Comparison of ENCODE assay signal across 21 mouse cellular contexts in genomic region chr3:129268886-129269683, GRCm38 (mm10).
DNase-seq lines count a peak whose midpoint lies in the region; ATAC-seq lines count a peak whose summit lies in the region.
"Had no signal": no experiment of that assay in that cellular context is flagged by ENCODE, and none has a peak within 500 bp of the region (broad histone marks: within the 10 kb centered on the region; RNA-seq: fewer than 3 reads in every experiment).

No protein-coding gene starts in this region.

- WGBS in kidney, embryonic 14.5 days, result 64% methylated on average over 12 of the region's 12 CpGs

- peak; percentile 39 for DNase-seq in kidney, adult 11 months
- no peak for DNase-seq in kidney, adult 18-20 months
- peak; percentile 27 for DNase-seq in kidney, postnatal 14 days
- DNase-seq in spleen, postnatal 14 days (ENCODE audit: low spot score in 2 of 2), result no peak
- DNase-seq in cerebellum, adult 18-20 months, result no peak
- DNase-seq in adrenal gland, adult 2 months, result no peak
- DNase-seq: adrenal gland, postnatal 25 days; cerebellum, adult 2 months; gastrocnemius, postnatal 10 days; heart, adult 2 months; heart, postnatal 14 days had no signal

- H3K9me3 ChIP-seq in kidney, embryonic 14.5 days (ENCODE audit: control insufficient read depth, low read length), result no peaks in the 10 kb centered on the region
- H3K9me3 ChIP-seq: embryonic facial prominence, embryonic 15.5 days; forebrain, embryonic 10.5 days; heart, embryonic 15.5 days; hindbrain, embryonic 10.5 days had no signal

- no peak overlapping the region for H3K4me2 ChIP-seq in kidney, embryonic 14.5 days (replicated peaks; ENCODE audit: low read depth, low read length)
- H3K4me2 ChIP-seq: heart, embryonic 11.5 days; heart, embryonic 15.5 days had no signal

- ATAC-seq in kidney, embryonic 14.5 days (ENCODE audit: low FRiP score, low TSS enrichment), result peak; percentile 68
- ATAC-seq: activated CD4-positive, CD25-positive, alpha-beta regulatory T cell, adult 4 months; forebrain, embryonic 14.5 days had no signal

- no peaks in the 10 kb centered on the region for H3K27me3 ChIP-seq in kidney, embryonic 14.5 days (ENCODE audit: control insufficient read depth, insufficient read depth, low read length)
- H3K27me3 ChIP-seq: embryonic facial prominence, embryonic 15.5 days; heart, embryonic 15.5 days had no signal

- H3K4me1 ChIP-seq in kidney, embryonic 14.5 days (ENCODE audit: control insufficient read depth, insufficient read depth, low read length), result peaks cover 8% of the 10 kb centered on the region; the same call in 1 of the 2 replicates
- H3K4me1 ChIP-seq: embryonic facial prominence, embryonic 15.5 days; forebrain, embryonic 10.5 days; heart, embryonic 15.5 days had no signal

- H3K27ac ChIP-seq in kidney, embryonic 14.5 days (ENCODE audit: low read depth, low read length), result no peak overlapping the region
- H3K27ac ChIP-seq: embryonic facial prominence, embryonic 15.5 days; forebrain, embryonic 10.5 days; heart, adult 2 months; heart, embryonic 15.5 days; hindbrain, embryonic 10.5 days; hindbrain, embryonic 14.5 days had no signal

- no peak overlapping the region for H3K9ac ChIP-seq in kidney, embryonic 14.5 days (ENCODE audit: low read depth, low read length)
- H3K9ac ChIP-seq: embryonic facial prominence, embryonic 15.5 days; heart, embryonic 15.5 days; hindbrain, embryonic 14.5 days had no signal

- no peaks in the 10 kb centered on the region; the same call in 1 of the 2 replicates for H3K36me3 ChIP-seq in kidney, embryonic 14.5 days (ENCODE audit: control insufficient read depth, insufficient read depth, low read length)
- H3K36me3 ChIP-seq: embryonic facial prominence, embryonic 15.5 days; forebrain, embryonic 10.5 days; heart, embryonic 15.5 days; hindbrain, embryonic 10.5 days had no signal

- no peak overlapping the region for H3K4me3 ChIP-seq in kidney, embryonic 14.5 days (ENCODE audit: low read length)
- H3K4me3 ChIP-seq: embryonic facial prominence, embryonic 15.5 days; erythroblast, embryonic 14.5 days; forebrain, embryonic 10.5 days; heart, adult 2 months; heart, embryonic 15.5 days; hindbrain, embryonic 10.5 days had no signal

Comparison
In these comparisons a context has a peak if more than half of its experiments do, and no peak if none do; other contexts are left out.
1. DNase-seq: peak in kidney, adult 11 months (single experiment) and kidney, postnatal 14 days (single experiment); none in kidney, adult 18-20 months (single experiment), spleen, postnatal 14 days (0 of 2), cerebellum, adult 18-20 months (0 of 2) and adrenal gland, adult 2 months (single experiment).